In genomic region chr2:27671633-27672091, GRCm38 (mm10) we compare ENCODE assay signal across 9 mouse cellular contexts. TPM values are rescaled to one million over a fixed set of nuclear protein-coding genes. Genes with fewer than 3 reads are reported as not detected.
A peak's percentile ranks its signal among the peaks of the same experiment; 100 is the strongest.
DNase-seq lines count a peak whose midpoint lies in the region; ATAC-seq lines count a peak whose summit lies in the region.
"Had no signal": no experiment of that assay in that cellular context is flagged by ENCODE, and none has a peak within 500 bp of the region (broad histone marks: within the 10 kb centered on the region; RNA-seq: fewer than 3 reads in every experiment).

No protein-coding gene starts in this region.

- no peaks in the 10 kb centered on the region for H3K27me3 ChIP-seq in hindbrain, embryonic 14.5 days (ENCODE audit: control insufficient read depth, insufficient read depth, low read length)
- H3K27me3 ChIP-seq in limb, embryonic 15.5 days = no peaks in the 10 kb centered on the region
- H3K27me3 ChIP-seq in stomach, embryonic 16.5 days (ENCODE audit: control insufficient read depth, insufficient read depth, low read length) = no peaks in the 10 kb centered on the region

- no peak overlapping the region for H3K4me2 ChIP-seq in hindbrain, embryonic 14.5 days (replicated peaks)
- H3K4me2 ChIP-seq in limb, embryonic 15.5 days = peak overlapping the region; percentile 1; the same call in 1 of the 2 replicates
- peak overlapping the region; percentile 13; the same call in 1 of the 2 replicates for H3K4me2 ChIP-seq in stomach, embryonic 16.5 days (ENCODE audit: low read depth, low read length)

- no peaks in the 10 kb centered on the region for H3K36me3 ChIP-seq in hindbrain, embryonic 14.5 days (replicated peaks; ENCODE audit: control insufficient read depth, insufficient read depth)
- H3K36me3 ChIP-seq in limb, embryonic 15.5 days = no peaks in the 10 kb centered on the region
- no peaks in the 10 kb centered on the region for H3K36me3 ChIP-seq in stomach, embryonic 16.5 days (ENCODE audit: control insufficient read depth, insufficient read depth, low read length)

- H3K9me3 ChIP-seq in hindbrain, embryonic 14.5 days (ENCODE audit: control insufficient read depth, low read length) = no peaks in the 10 kb centered on the region
- no peaks in the 10 kb centered on the region for H3K9me3 ChIP-seq in limb, embryonic 15.5 days
- no peaks in the 10 kb centered on the region for H3K9me3 ChIP-seq in stomach, embryonic 16.5 days (replicated peaks; ENCODE audit: control insufficient read depth, low read length)

- peak; percentile 73 for DNase-seq in adrenal gland, postnatal 10 days
- DNase-seq in adrenal gland, postnatal 4 days (ENCODE audit: low spot score in 2 of 2) = no peak
- peak; percentile 28 for DNase-seq in ZHBTc4 (ENCODE audit: low read depth, low spot score)
- no peak for DNase-seq in hindbrain, embryonic 14.5 days (ENCODE audit: low spot score)
- no peak for DNase-seq in left cerebral cortex, postnatal 36 days (ENCODE audit: low spot score in 2 of 2)
- DNase-seq in embryo, embryonic 11 days = no peak

- WGBS in hindbrain, embryonic 14.5 days = 6% methylated on average over 3 of the region's 3 CpGs
- 0% methylated on average over 2 of the region's 3 CpGs for WGBS in limb, embryonic 15.5 days
- WGBS in stomach, embryonic 16.5 days = 10% methylated on average over 3 of the region's 3 CpGs

- H3K9ac ChIP-seq in hindbrain, embryonic 14.5 days = 0 out of 2 replicates have a peak overlapping the region, but pooled peaks have one; percentile 24
- H3K9ac ChIP-seq in limb, embryonic 15.5 days = no peak overlapping the region
- H3K9ac ChIP-seq in stomach, embryonic 16.5 days (ENCODE audit: low read length) = peak overlapping the region; percentile 38; the same call in 1 of the 2 replicates

- intact Hi-C loops in left cerebral cortex, postnatal 36 days (cut with DNase I) = no loop called here

- ATAC-seq in hindbrain, embryonic 14.5 days (ENCODE audit: low FRiP score) = peak; percentile 32; the same call in 1 of the 2 replicates
- 0 out of 2 replicates have a peak, but pooled peaks have one; percentile 40 for ATAC-seq in limb, embryonic 15.5 days (ENCODE audit: insufficient number of reproducible peaks, low FRiP score, low TSS enrichment, low read depth)
- ATAC-seq in stomach, embryonic 16.5 days (ENCODE audit: insufficient read depth, low FRiP score) = peak; percentile 52; the same call in 1 of the 2 replicates

- no peak overlapping the region for H3K4me3 ChIP-seq in hindbrain, embryonic 14.5 days (replicated peaks; ENCODE audit: low read length)
- no peak overlapping the region for H3K4me3 ChIP-seq in limb, embryonic 15.5 days
- H3K4me3 ChIP-seq in stomach, embryonic 16.5 days (replicated peaks; ENCODE audit: low read length) = no peak overlapping the region
- H3K4me3 ChIP-seq: megakaryocyte, embryonic 14.5 days had no signal

- peak overlapping the region; percentile 51 for H3K27ac ChIP-seq in hindbrain, embryonic 14.5 days
- H3K27ac ChIP-seq in limb, embryonic 15.5 days = peak overlapping the region; percentile 82
- peak overlapping the region; percentile 77 for H3K27ac ChIP-seq in stomach, embryonic 16.5 days (ENCODE audit: low read length)

- H3K4me1 ChIP-seq in hindbrain, embryonic 14.5 days (replicated peaks; ENCODE audit: control insufficient read depth, insufficient read depth, low read length) = peaks cover 19% of the 10 kb centered on the region
- H3K4me1 ChIP-seq in limb, embryonic 15.5 days = peaks cover 59% of the 10 kb centered on the region
- peaks cover 48% of the 10 kb centered on the region for H3K4me1 ChIP-seq in stomach, embryonic 16.5 days (ENCODE audit: control insufficient read depth, insufficient read depth, low read length)

RNA-seq across cellular contexts. Expression of gene Rxra, which starts 4.6 kb away (rescaled TPM):
- total RNA-seq in adrenal gland, postnatal 10 days (2021) = 10 to 100 TPM; 49.3 to 75.6 TPM
- 10 to 100 TPM; 58.4 to 59.3 TPM for total RNA-seq in adrenal gland, postnatal 4 days (2021)
- polyA plus RNA-seq in hindbrain, embryonic 14.5 days (2014; fragmentation: Nextera tagmentation; extraction: Ambion mirVana) = 2.4 and 2.7 TPM in 2 replicates
- 19.4 and 19.7 TPM in 2 replicates for polyA plus RNA-seq in limb, embryonic 15.5 days (2015; fragmentation: Nextera tagmentation; extraction: Ambion mirVana)
- 11.9 and 12.4 TPM in 2 replicates for polyA plus RNA-seq in stomach, embryonic 16.5 days (2015; fragmentation: Nextera tagmentation; extraction: Ambion mirVana)
- 10 to 100 TPM; 19.7 to 25.6 TPM for total RNA-seq in left cerebral cortex, postnatal 36 days (2021)

Comparison
In these comparisons a context has a peak if more than half of its experiments do, and no peak if none do; other contexts are left out.
1. DNase-seq: peak in adrenal gland, postnatal 10 days (single experiment) and ZHBTc4 (single experiment); none in adrenal gland, postnatal 4 days (0 of 2), hindbrain, embryonic 14.5 days (single experiment), left cerebral cortex, postnatal 36 days (0 of 2) and embryo, embryonic 11 days (single experiment).
2. Peak in every context shown above with its lines, with median percentiles within 50 percentile points of each other: ATAC-seq and H3K27ac ChIP-seq.